Mouse (Mus musculus) megakaryocyte, embryonic 14.5 days (primary cell): ENCODE measurements around the gene Ltbp4.

Source experiments
- FLI1 ChIP-seq: IDR thresholded peaks from 2 replicates; pipeline ENCODE4 v1.6.1; 2012; ENCODE audit warnings: low read length, inconsistent platforms, mixed read lengths
- GATA1 ChIP-seq: IDR thresholded peaks from 3 replicates; pipeline ENCODE4 v1.6.1; 2012; ENCODE audit warnings: mixed read lengths, low read length, inconsistent platforms, borderline replicate concordance

DNA sequence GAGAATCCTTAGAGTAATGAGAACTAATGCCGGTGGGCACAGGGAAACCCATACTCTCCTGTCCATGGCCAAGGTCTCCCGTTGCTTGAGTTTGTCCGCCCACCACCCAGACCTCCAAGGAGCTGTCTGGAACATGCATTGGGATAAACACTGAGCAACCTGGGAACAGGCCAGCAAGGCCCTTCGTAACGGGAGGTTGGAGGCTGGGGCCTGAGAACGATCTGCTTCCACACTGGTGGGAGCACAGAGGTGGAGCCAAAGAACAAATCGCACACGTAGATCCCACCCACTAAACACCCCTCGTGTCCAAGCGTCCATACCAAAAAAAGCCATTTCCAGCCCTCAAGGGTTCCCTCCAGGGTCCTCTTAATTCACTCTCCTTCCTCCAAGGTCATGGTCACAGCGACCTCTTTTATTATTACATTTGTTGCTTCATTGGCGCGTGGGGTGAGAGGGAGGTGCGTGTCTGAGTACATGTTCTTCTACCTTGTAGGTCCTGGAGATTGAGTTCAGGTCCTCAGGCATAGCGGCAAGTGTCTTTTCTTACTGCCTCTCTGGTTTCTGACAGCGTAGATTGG, 39.4 kb downstream of the Ltbp4 start:
- TF ChIP-seq GATA1 (no peak), FLI1 (no peak)
